Mouse (Mus musculus) lung, adult 2 months (tissue): ENCODE data around the gene B9d1. TPM values are rescaled to one million over a fixed set of nuclear protein-coding genes. Genes with fewer than 3 reads are reported as not detected.

ENCODE experiments used
- DNase-seq: peaks from one replicate; pipeline ENCODE4 v3.0.0; 2022
- H3K4me1 ChIP-seq: fragments of 200-500 bp; 2 replicates; pipeline ENCODE4 v1.6.1; 2011; ENCODE audit warnings: low read length; ENCODE audit not compliant: control insufficient read depth, insufficient read depth
- H3K4me3 ChIP-seq: fragments of 200-500 bp; replicated peaks from 2 replicates; pipeline ENCODE3; 2011; ENCODE audit warnings: low read depth, mild to moderate bottlenecking, control low read depth, low read length; ENCODE audit errors: extremely low read depth
- CTCF ChIP-seq: fragments of 200-500 bp; IDR thresholded peaks from 2 replicates; pipeline ENCODE4 v1.5.1; 2011; ENCODE audit warnings: mild to moderate bottlenecking, low read length, control low read depth; ENCODE audit not compliant: insufficient read depth
- POLR2A ChIP-seq: fragments of 200-500 bp; IDR thresholded peaks from 2 replicates; pipeline ENCODE4 v1.6.1; 2011; ENCODE audit warnings: low read depth, mild to moderate bottlenecking, control low read depth, low read length, borderline replicate concordance; ENCODE audit errors: extremely low read depth
- WGBS: fragments of 180-500 bp; shearing (Covaris S2); methylation state at CpG from one replicate; pipeline ENCODE4 v1.1.7; 2018; 5-methylcytosine and 5-hydroxymethylcytosine counted together
- polyA plus RNA-seq: library from polyadenylated mRNA; depleted of rRNA; stranded (reverse); fragments of >200 nt; gene quantifications from 2 replicates; pipeline ENCODE4 v1.2.3, GENCODE M21; 2012

The B9d1 gene
- polyA plus RNA-seq, 1 experiment: 37.5 TPM

DNA sequence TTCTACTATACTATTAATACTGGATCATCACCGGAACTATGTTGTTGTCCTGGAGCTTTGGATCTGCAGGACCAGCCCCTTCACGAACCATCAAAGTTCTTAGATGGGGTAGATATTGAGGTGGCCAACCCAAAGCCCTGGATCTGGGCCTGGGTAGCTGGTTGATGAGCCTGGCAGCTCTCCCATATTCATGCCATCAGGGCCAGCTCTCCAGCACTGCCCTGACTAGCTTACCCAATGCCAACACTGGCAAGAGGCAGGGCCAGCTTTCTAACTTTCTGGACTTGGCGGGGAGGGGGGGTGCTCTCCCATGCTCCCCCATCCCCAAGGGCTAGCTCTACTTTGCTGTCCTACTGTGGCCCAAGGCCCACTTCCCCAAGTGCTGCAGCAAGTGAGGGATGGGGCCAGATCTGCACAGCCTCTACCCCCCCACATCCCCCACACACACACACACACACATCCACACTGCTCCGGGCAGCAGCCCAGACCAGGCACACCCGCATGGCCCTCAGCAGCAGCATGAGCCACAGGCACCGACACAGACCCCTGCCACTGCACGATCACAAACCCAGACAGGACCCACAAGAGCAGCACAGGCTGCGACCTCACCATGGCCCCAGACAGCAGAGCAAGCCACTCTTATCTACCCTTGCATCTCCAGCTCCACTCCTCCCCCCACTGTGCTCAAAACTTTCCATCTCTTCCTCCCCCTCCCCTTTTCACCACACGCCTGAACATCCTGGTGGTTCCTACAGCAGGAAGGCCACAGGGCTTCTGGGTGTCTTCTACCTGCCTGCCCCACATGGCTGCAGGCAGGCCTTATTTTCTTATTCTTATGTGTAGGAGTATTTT is 23.5 kb upstream of the B9d1 start:
- no peak for DNase-seq
- Histone ChIP-seq H3K4me3 (no peak overlapping the region), H3K4me1 (no peaks in the 10 kb centered on the region; the same call in 1 of the 2 replicates)
- WGBS: 56% methylated on average over 9 of the region's 9 CpGs
- no peak for TF ChIP-seq POLR2A
- no peak for TF ChIP-seq CTCF

GRCm38 (mm10) chr11:61483226-61483845 is 21.6 kb upstream of the B9d1 start:
- DNase-seq: no peak

DNA sequence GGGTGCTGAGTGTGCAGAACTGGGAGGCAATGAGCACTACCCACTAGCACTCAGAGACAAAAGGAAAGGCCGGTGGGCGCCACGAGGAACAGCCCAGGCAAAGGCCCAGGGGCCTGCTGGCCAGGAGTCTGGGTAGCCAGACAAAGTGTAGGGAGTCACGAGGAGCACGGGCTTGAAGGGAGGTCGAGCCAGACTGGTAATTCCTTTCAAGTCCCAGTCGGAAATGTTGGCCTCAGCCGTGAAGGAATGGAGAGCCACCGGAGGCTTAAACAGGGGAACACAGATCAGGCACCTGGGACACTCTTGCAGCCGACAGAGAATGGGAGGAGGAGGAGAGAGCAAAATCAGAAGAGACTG is 20.7 kb upstream of the B9d1 start:
- no peak overlapping the region for H3K4me3 ChIP-seq
- H3K4me1 ChIP-seq: no peaks in the 10 kb centered on the region
- WGBS: 32% methylated on average over 10 of the region's 10 CpGs
- no peak for TF ChIP-seq CTCF
- no peak for TF ChIP-seq POLR2A
- no peak for DNase-seq

More at GRCm38 (mm10) chr11:61483226-61483845, 21.6 kb upstream of the B9d1 start:
- WGBS: 81% methylated on average over 13 of the region's 13 CpGs
- H3K4me1 ChIP-seq: no peaks in the 10 kb centered on the region
- TF ChIP-seq POLR2A: no peak
- no peak for TF ChIP-seq CTCF
- no peak overlapping the region for H3K4me3 ChIP-seq

GRCm38 (mm10) chr11:61484613-61485540 is 20.1 kb upstream of the B9d1 start, which contains the start of gene Mfap4:
Gene Mfap4 (plus strand): TSS chr11:61485431.
- no peak for DNase-seq
- Histone ChIP-seq H3K4me3 (peak within 1 kb of the TSS; percentile 21), H3K4me1 (no peaks in the 10 kb centered on the region)
- TF ChIP-seq POLR2A (peak; percentile 9; the same call in 1 of the 2 replicates), CTCF (no peak)
- 46% methylated on average over 20 of the region's 20 CpGs for WGBS

DNA sequence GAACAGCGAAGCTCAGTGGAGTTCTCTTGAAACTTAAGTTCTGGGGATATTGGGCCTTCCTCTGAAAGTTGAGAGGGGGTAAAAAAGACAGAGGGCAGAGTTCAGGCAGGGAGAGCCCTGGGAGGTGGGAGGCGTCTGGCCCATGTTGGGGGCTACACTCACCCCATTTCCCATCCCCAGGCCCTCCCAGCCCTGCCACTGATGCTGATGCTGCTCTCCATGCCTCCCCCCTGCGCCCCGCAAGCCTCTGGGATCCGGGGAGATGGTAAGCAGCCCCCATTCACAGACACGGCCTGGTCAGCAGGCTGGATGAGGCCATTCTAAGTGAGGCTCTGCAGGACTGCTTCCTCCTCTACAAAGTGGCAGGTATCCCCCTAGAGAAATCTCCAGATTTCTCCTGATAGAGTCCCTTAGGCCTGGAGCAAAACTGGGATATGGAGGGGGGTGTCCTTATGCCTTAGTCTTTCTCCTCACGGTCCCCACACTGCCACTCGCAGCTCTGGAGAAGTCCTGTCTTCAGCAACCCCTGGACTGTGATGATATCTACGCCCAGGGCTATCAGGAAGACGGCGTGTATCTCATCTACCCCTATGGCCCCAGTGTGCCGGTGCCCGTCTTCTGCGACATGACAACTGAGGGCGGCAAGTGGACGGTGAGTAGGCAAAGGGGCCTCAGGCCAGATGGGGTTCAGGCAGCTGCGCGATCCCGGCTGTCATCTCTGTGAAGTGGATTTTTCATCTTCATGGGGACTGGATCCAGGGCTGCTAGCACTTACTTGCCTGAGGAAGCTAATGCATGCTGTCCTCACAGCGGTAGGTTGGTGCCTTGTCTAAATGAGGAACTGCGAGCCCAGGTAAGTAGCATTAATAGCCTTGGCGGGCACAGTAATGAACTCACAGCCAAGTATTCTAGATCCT is 19.1 kb upstream of the B9d1 start:
- DNase-seq: no peak
- TF ChIP-seq POLR2A (no peak), CTCF (no peak)
- WGBS: 76% methylated on average over 22 of the region's 22 CpGs
- peak overlapping the region; percentile 21 for H3K4me3 ChIP-seq
- no peaks in the 10 kb centered on the region for H3K4me1 ChIP-seq

- DNase-seq: no peak
- Histone ChIP-seq H3K4me1 (no peaks in the 10 kb centered on the region), H3K4me3 (no peak overlapping the region)
- TF ChIP-seq POLR2A (no peak), CTCF (no peak)
- WGBS: 72% methylated on average over 14 of the region's 14 CpGs
Observed at GRCm38 (mm10) chr11:61486458-61487219, 18.3 kb upstream of the B9d1 start.

DNA sequence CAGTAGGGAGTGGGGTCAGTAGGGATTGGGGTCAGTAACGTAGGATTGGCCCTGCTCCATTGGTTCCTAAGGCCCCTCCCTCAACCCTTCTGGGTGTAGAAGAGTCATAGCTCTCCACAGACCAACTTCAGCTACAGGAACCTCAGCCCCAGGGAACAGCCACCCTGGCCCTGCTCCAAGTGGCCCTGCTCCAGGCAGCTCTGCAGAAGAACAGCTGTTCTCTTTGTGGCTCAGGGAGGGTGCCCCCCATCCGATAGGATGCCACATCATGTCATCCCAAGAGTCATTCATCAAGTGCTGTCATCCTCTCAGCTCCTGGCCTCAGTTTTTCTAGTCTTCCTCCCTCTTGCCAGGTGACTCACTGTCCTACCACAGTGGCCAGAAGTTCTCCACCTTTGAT is 17.5 kb upstream of the B9d1 start:
- TF ChIP-seq CTCF: no peak
- no peak for TF ChIP-seq POLR2A
- Histone ChIP-seq H3K4me1 (no peaks in the 10 kb centered on the region), H3K4me3 (no peak overlapping the region)
- 40% methylated on average over 2 of the region's 2 CpGs for WGBS
- DNase-seq: no peak

GRCm38 (mm10) chr11:61487936-61488335 is 17.0 kb upstream of the B9d1 start:
- H3K4me3 ChIP-seq: no peak overlapping the region
- no peak for TF ChIP-seq CTCF
- TF ChIP-seq POLR2A: no peak
- WGBS: 80% methylated on average over 7 of the region's 7 CpGs
- no peak for DNase-seq
- H3K4me1 ChIP-seq: peaks cover 3% of the 10 kb centered on the region
